Mouse (Mus musculus) olfactory bulb, adult 2 months (tissue): ENCODE results near the gene Acer2. TPM values are rescaled to one million over a fixed set of nuclear protein-coding genes. Genes with fewer than 3 reads are reported as not detected.

Source experiments
- H3K27ac ChIP-seq: fragments of 200-500 bp; 2 replicates; pipeline ENCODE4 v1.5.1; 2012; ENCODE audit warnings: low read depth, low read length; ENCODE audit not compliant: insufficient read depth
- H3K4me1 ChIP-seq: fragments of 200-500 bp; 2 replicates; pipeline ENCODE4 v1.6.1; 2012; ENCODE audit warnings: low read length; ENCODE audit not compliant: control insufficient read depth, insufficient read depth
- H3K4me3 ChIP-seq: fragments of 200-500 bp; 2 replicates; pipeline ENCODE4 v1.5.1; 2012; ENCODE audit warnings: mild to moderate bottlenecking, low read depth, low read length, moderate library complexity; ENCODE audit not compliant: insufficient read depth
- CTCF ChIP-seq: fragments of 200-500 bp; IDR thresholded peaks from 2 replicates; pipeline ENCODE4 v1.5.1; 2012; ENCODE audit warnings: low read depth, mild to moderate bottlenecking, low read length, moderate library complexity; ENCODE audit not compliant: insufficient read depth
- POLR2A ChIP-seq: fragments of 200-500 bp; IDR thresholded peaks from 2 replicates; pipeline ENCODE4 v1.6.1; 2012; ENCODE audit warnings: mild to moderate bottlenecking, low read depth, low read length, moderate library complexity; ENCODE audit not compliant: insufficient read depth
- WGBS: fragments of 180-500 bp; shearing (Covaris S2); methylation state at CpG from one replicate; pipeline ENCODE4 v1.1.7; 2018; 5-methylcytosine and 5-hydroxymethylcytosine counted together
- polyA plus RNA-seq: library from polyadenylated mRNA; stranded (reverse); fragments of >200 nt; gene quantifications from 2 replicates; pipeline ENCODE4 v1.2.4, GENCODE M21; 2012; ENCODE audit warnings: low replicate concordance; ENCODE audit not compliant: missing spikeins, insufficient read depth, insufficient read length

The Acer2 gene
- polyA plus RNA-seq, 1 experiment = not detected

DNA sequence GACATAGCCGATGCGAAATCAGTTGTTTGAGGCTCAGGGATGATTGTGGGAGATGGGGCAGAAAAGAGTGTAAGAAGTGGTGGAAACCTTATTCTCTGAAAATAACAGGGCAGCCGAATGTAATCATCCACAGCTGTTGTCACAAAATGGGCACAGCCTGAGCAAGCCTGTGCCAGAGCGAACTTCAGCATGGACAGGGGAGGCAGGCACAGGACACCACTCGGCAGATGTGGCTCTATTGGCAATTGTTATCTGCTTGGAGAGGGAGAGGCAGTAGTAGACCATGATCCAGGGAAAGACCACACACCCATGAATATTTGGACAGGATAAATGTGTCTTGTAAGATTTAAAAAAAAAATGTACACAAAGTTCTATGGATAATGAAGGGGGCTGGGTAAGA, 103.1 kb downstream of the Acer2 start:
- whole genome bisulfite sequencing = 66% methylated on average over 5 of the region's 5 CpGs
- no peak overlapping the region for H3K4me3 ChIP-seq

More for the DNA sequence above, 103.1 kb downstream of the Acer2 start:
- no peak for TF ChIP-seq CTCF
- TF ChIP-seq POLR2A = no peak
- H3K4me1 ChIP-seq = no peaks in the 10 kb centered on the region
- H3K27ac ChIP-seq = no peak overlapping the region

Other genes with a start within 250 kb of the Acer2 start
- not detected in 2 replicates for gene Plin2, start 204.3 kb upstream of the Acer2 start, polyA plus RNA-seq
- gene Dennd4c, start 125.8 kb upstream of the Acer2 start, polyA plus RNA-seq = not detected in 2 replicates
- 449 TPM in 1 of 2 replicates, not detected in the other for gene Rps6, start 17.0 kb upstream of the Acer2 start, polyA plus RNA-seq